Mouse (Mus musculus) spleen, adult 2 months (tissue): Measurements from ENCODE around the gene Akp3.

Experiments
- CTCF ChIP-seq: fragments of 200-500 bp; IDR thresholded peaks from 2 replicates; pipeline ENCODE4 v1.5.1; 2011; ENCODE audit warnings: mild to moderate bottlenecking, inconsistent platforms; ENCODE audit not compliant: insufficient read depth, insufficient read length, insufficient replicate concordance; ENCODE audit errors: extremely low read depth
- POLR2A ChIP-seq: fragments of 200-500 bp; IDR thresholded peaks from 2 replicates; pipeline ENCODE4 v1.6.1; 2011; ENCODE audit warnings: low read depth, low read length, inconsistent platforms

DNA sequence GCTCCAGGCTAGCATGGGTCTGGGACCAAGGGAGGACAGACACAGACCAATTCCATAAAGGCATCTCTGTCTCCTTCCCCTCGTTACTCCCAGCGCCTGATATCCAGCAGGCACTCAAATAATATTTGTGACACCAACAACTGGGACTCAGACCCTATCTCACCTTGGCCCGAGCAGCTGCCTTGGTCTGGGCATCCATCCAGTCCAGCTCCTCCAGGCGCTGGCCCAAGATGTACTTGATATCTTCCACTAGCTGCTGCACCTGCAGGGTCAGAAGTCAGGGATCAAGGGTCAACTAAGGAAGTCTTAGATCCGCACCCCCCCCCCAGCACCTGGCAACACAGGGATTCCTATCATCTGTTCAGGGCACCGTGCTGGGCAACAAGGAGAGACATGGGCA is 26.5 kb downstream of the Akp3 start:
- TF ChIP-seq CTCF, result no peak
- no peak for TF ChIP-seq POLR2A
